Mouse (Mus musculus) bone marrow, adult 2 months (tissue): Measurements from ENCODE around the gene Lrguk.

Experiments used
- CTCF ChIP-seq: fragments of 200-500 bp; IDR thresholded peaks from 2 replicates; pipeline ENCODE4 v1.5.1; 2011; ENCODE audit warnings: low read length, control low read depth; ENCODE audit not compliant: control insufficient read depth, insufficient read depth
- POLR2A ChIP-seq: fragments of 200-500 bp; IDR thresholded peaks from 2 replicates; pipeline ENCODE4 v1.6.1; 2011; ENCODE audit warnings: low read depth, mild to moderate bottlenecking, control low read depth, low read length, borderline replicate concordance; ENCODE audit not compliant: control insufficient read depth

GRCm38 (mm10) chr6:34148021-34148420 lies 118.8 kb downstream of the Lrguk start:
- no peak for TF ChIP-seq CTCF
- no peak for TF ChIP-seq POLR2A
